Mouse (Mus musculus) testis, adult 2 months (tissue): Measurements from ENCODE around the gene Brap. TPM values are rescaled to one million over a fixed set of nuclear protein-coding genes. Genes with fewer than 3 reads are reported as not detected.
"Not testable (repeated sequence)": the region's sequence is repeated elsewhere in the genome, so short reads cannot be mapped to it uniquely, and the experiment has no call there.

Experiments used
- H3K27ac ChIP-seq: fragments of 200-500 bp; 2 replicates; pipeline ENCODE4 v1.5.1; 2012; ENCODE audit warnings: low read depth, low read length; ENCODE audit not compliant: control insufficient read depth, insufficient read depth
- H3K27me3 ChIP-seq: fragments of 200-500 bp; 2 replicates; pipeline ENCODE4 v1.6.1; 2012; ENCODE audit warnings: mild to moderate bottlenecking, low read length, moderate library complexity; ENCODE audit not compliant: control insufficient read depth, insufficient read depth
- H3K36me3 ChIP-seq: fragments of 200-500 bp; 2 replicates; pipeline ENCODE4 v1.6.1; 2012; ENCODE audit warnings: mild to moderate bottlenecking, low read length; ENCODE audit not compliant: control insufficient read depth, insufficient read depth
- H3K4me1 ChIP-seq: fragments of 200-500 bp; 2 replicates; pipeline ENCODE4 v1.6.1; 2012; ENCODE audit warnings: low read length; ENCODE audit not compliant: control insufficient read depth, insufficient read depth
- H3K4me3 ChIP-seq: fragments of 200-500 bp; 2 replicates; pipeline ENCODE4 v1.5.1; 2012; ENCODE audit warnings: low read depth, mild to moderate bottlenecking, low read length, moderate library complexity, mixed read lengths; ENCODE audit not compliant: control insufficient read depth
- CTCF ChIP-seq: fragments of 200-500 bp; IDR thresholded peaks from 2 replicates; pipeline ENCODE4 v1.5.1; 2012; ENCODE audit warnings: low read depth, mild to moderate bottlenecking, inconsistent platforms, low read length, moderate library complexity; ENCODE audit not compliant: control insufficient read depth, insufficient read depth, insufficient replicate concordance
- POLR2A ChIP-seq: fragments of 200-500 bp; IDR thresholded peaks from 2 replicates; pipeline ENCODE4 v1.6.1; 2012; ENCODE audit warnings: low read depth, mild to moderate bottlenecking, inconsistent platforms, low read length, moderate library complexity; ENCODE audit not compliant: control insufficient read depth
- polyA plus RNA-seq: library from polyadenylated mRNA; depleted of rRNA; stranded (reverse); fragments of >200 nt; gene quantifications from 2 replicates; pipeline ENCODE4 v1.2.3, GENCODE M21; 2012; rRNA removed

The Brap gene
- polyA plus RNA-seq, result 116 and 128 TPM in 2 replicates

DNA sequence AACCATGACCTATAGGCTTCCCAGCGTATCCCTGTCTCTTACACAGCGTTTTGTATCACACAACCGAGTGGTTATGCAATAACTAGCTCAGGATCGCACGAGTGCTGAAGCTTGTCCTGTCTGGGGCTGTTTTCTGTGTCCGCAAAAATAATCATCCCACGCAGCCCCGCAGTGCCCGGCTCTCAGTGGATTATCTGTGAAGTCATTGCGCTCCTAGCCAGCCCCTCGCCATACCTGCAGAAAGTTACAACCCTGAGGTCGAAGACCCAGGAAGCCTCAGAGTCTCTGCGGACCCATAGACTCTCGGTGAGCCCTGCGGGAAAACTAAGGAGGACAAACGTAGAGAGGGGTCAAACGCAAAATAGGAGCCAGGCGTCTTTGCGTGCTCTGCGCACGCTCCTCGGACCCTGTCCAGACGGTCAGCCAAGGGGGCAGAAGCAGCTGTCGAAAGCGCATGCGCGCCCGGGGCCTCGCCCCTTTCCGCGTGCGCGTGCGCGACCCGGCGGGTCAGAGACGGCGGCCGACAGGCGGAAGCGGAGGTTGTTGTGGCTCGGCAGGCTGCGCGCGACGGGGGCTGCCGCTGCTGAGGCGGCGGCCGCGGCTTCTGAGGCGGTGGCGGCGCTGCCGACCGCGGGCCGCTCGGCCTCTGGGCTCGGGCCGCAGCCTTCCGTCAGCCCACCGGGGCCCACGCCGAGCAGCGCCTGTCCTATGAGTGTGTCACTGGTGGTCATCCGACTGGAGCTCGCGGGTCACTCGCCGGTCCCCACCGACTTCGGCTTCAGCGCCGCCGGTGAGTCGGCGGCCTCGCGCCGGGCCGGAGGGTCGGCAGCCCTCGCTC is at the start of gene Brap, which contains the start of gene Acad10:
TSS of gene Brap (plus strand) at position 505 of the 838 bp plus-strand sequence.
TSS of gene Acad10 (minus strand) at position 456 of the 838 bp plus-strand sequence.
- TF ChIP-seq POLR2A (peak; percentile 85), CTCF (no peak)
- H3K27me3 ChIP-seq, result no peaks in the 10 kb centered on the region
- peaks cover 2% of the 10 kb centered on the region for H3K36me3 ChIP-seq
- H3K4me3 ChIP-seq, result peak within 1 kb of the TSS; percentile 86
- peaks cover 6% of the 10 kb centered on the region for H3K4me1 ChIP-seq
- H3K27ac ChIP-seq, result peak within 1 kb of the TSS; percentile 88

DNA sequence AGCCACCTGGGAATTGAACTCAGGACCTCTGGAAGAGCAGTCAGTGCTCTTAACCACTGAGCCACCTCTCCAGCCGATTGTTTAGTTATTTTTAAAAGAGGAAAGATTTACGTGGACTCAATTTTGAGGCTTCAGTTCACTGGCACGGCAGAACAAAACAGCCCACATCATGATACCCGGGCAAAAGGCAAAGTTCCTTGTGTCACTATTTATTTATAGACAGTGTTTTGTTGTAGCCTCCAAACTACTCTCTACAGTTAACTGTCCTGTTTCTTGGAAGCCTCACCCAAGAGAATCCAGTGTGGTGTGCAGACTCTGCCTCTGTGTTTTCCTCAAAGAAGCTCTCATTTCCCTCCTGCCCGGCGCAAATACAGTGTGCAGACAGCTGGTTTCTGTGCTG is 48.3 kb upstream of the Brap start:
- H3K4me3 ChIP-seq, result no peak overlapping the region
- 0 out of 2 replicates have a peak overlapping the region, but pooled peaks have one; percentile 6 for H3K27ac ChIP-seq
- TF ChIP-seq POLR2A, result no peak
- no peak for TF ChIP-seq CTCF
- H3K4me1 ChIP-seq, result no peaks in the 10 kb centered on the region
- no peaks in the 10 kb centered on the region for H3K27me3 ChIP-seq
- no peaks in the 10 kb centered on the region for H3K36me3 ChIP-seq

DNA sequence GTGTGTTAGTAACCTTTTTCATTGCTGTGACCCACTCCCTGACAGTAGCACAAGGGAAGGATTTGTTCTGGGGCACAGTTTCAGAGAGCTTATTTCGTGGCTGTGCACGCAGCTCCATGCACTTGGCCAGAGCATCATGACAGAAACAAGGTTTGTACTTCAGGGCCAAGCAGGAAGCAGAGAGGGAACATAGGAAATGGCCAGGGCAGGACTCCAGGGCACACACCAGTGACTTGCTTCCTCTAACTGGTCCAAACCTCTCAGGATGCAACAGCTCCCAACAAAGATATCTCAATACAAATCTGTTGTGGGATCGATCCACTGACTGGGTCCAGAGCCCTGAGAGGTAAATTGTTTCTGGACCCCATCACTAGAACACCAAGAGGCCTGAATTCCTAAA is 45.4 kb upstream of the Brap start:
- H3K36me3 ChIP-seq, H3K4me1 ChIP-seq, H3K27ac ChIP-seq, H3K27me3 ChIP-seq, H3K4me3 ChIP-seq: not testable (repeated sequence)

DNA sequence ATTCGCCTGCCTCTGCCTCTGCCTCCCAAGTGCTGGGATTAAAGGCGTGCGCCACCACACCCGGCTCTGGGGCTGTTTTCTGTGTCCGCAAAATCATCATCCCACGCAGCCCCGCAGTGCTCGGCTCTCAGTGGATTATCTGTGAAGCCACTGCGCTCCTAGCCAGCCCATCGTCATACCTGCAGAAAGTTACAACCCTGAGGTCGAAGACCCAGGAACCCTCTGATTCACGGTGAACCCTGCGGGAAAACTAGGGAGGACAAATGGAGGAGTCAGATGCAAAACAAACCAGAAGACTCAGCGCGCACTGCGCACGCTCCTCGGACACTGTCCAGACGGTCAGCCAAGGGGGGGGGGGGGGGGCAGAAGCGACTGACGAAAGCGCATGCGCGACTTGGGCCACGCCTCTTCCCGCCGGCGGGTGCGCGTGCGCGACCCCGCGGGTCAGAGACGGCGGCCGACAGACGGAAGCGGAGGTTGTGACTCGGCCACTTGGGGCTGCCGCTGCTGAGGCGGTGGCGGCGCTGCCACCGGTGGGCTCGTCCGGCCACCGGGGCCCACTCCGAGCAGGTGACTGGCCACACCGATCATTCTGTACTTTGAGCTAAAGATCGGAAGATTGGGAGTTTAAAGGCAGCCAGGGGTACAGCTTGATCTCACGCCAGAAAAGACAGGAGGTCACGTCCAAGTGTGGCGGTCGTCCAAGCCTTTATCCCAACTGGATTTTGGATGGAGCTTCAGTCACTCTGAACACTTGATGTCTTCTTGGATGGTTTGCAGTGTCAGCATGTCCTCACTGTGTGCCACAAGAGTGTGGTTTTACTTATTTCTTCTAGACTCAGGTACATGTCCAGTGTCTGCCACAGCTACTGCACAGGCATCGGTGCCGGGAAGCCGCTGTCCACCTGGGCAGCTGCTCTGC is 41.5 kb upstream of the Brap start, which contains the start of gene Acad12:
TSS of gene Acad12 (minus strand) at position 347 of the 922 bp plus-strand sequence.
- Histone ChIP-seq H3K27ac (peak within 1 kb of the TSS; percentile 84), H3K4me1 (peaks cover 2% of the 10 kb centered on the region; the same call in 1 of the 2 replicates), H3K36me3 (no peaks in the 10 kb centered on the region), H3K4me3 (peak within 1 kb of the TSS; percentile 94), H3K27me3 (no peaks in the 10 kb centered on the region)
- no peak for TF ChIP-seq CTCF
- peak; percentile 90 for TF ChIP-seq POLR2A

DNA sequence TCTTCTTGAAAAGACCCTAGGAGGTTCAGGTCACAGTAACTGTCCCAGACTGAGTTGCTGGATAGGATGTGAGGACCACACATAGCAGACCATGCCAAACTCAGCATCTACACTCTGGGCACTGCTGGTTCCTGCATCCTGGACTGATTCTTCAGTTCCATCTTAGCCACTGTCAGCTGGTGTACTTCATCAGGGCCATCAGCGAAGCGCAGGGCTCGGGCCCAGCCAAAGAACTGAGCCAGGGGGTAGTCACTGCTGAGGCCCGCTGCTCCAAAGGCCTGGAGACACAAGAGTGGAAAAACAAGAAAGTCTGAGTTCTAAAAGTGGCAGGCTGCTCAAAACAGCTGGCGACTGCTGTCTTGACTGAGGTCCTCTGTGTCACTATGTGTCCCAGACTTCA is 39.3 kb upstream of the Brap start:
- Histone ChIP-seq H3K27ac (no peak overlapping the region), H3K27me3 (no peaks in the 10 kb centered on the region), H3K36me3 (no peaks in the 10 kb centered on the region), H3K4me1 (peaks cover 2% of the 10 kb centered on the region; the same call in 1 of the 2 replicates), H3K4me3 (peak overlapping the region; percentile 64)
- no peak for TF ChIP-seq CTCF
- no peak for TF ChIP-seq POLR2A

DNA sequence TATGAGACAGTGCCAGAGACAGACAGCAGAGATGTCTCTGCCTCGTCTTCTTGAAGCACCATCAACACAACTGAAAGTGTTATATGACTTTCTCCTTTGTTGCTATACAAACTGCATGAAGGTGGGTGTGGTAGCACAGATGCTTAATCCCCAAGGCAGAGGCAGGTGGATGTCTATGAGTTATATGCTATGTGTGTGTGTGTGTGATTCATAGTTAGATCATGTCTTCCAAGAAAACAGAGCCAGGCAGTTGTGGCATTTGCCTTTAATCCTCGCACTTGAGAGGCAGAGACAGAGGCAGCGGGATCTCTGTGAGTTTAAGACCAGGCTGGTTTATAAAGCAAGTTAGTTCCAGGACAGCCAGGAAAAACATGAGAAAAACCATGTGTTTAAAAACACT is 37.1 kb upstream of the Brap start:
- peaks cover 2% of the 10 kb centered on the region; the same call in 1 of the 2 replicates for H3K4me1 ChIP-seq
- H3K36me3 ChIP-seq, result no peaks in the 10 kb centered on the region
- no peak overlapping the region for H3K27ac ChIP-seq
- no peaks in the 10 kb centered on the region for H3K27me3 ChIP-seq
- H3K4me3 ChIP-seq, result no peak overlapping the region
- TF ChIP-seq POLR2A (no peak), CTCF (no peak)

DNA sequence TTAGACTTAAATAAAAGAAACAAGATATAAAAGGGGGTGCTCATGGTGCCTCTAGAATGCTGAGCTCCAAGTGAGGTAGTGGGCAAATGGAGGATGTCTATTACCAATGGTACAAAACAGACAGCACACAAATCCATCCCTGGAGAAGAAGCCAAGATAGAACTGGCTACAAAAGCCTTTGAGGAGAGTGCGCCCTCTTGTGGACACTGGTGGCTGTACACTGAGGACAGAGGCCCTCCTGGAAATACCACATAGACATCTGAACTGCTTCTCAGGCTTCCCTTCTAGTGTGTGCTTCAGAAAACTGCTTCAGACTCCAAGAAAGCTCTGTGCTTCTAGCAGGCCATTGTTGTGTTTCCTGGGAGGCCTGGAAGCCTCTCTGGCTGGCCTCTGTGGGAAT is 32.5 kb upstream of the Brap start:
- H3K4me1 ChIP-seq, result no peaks in the 10 kb centered on the region
- H3K27me3 ChIP-seq, result no peaks in the 10 kb centered on the region
- no peak overlapping the region for H3K27ac ChIP-seq
- TF ChIP-seq CTCF (peak; percentile 70; the same call in 1 of the 2 replicates), POLR2A (no peak)
- no peak overlapping the region for H3K4me3 ChIP-seq
- H3K36me3 ChIP-seq, result no peaks in the 10 kb centered on the region

DNA sequence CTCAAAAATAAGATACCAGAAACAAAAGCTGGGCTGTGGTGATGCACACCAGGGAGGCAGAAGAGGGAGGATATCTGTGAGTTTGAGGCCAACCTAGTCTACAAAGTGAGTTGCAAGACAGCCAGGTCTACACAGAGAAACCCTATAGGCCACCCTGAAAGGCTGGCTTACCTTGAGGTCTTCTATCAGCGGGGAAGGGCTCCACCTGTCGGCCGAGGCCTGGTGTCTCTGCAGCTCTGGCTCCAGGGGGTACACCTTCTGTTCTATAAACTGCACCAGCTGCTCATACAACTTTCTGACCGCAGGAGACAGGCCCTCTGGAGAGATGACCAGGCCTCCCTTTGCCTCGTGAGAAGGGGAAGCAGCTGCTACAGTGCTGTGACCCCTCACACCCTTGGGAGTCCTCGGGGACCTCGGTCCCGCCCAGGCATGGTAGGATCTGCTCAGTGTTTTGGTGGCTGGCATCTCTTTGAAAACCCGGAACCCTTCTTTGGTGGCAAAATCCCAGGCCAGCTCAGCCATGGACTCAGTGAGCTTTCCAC is 29.2 kb upstream of the Brap start:
- not testable (repeated sequence) for H3K36me3 ChIP-seq

More for the DNA sequence above, 29.2 kb upstream of the Brap start:
- not testable (repeated sequence) for H3K4me3 ChIP-seq, H3K27me3 ChIP-seq, H3K4me1 ChIP-seq, H3K27ac ChIP-seq
